Mouse (Mus musculus) yolk sac, embryonic 10.5 days (tissue): ENCODE data around the gene Fam198a.

Source experiments
- DNase-seq: peaks from one replicate; pipeline ENCODE4 v3.0.0-alpha.2; 2017; ENCODE audit warnings: low spot score

Fam198a gene

DNA sequence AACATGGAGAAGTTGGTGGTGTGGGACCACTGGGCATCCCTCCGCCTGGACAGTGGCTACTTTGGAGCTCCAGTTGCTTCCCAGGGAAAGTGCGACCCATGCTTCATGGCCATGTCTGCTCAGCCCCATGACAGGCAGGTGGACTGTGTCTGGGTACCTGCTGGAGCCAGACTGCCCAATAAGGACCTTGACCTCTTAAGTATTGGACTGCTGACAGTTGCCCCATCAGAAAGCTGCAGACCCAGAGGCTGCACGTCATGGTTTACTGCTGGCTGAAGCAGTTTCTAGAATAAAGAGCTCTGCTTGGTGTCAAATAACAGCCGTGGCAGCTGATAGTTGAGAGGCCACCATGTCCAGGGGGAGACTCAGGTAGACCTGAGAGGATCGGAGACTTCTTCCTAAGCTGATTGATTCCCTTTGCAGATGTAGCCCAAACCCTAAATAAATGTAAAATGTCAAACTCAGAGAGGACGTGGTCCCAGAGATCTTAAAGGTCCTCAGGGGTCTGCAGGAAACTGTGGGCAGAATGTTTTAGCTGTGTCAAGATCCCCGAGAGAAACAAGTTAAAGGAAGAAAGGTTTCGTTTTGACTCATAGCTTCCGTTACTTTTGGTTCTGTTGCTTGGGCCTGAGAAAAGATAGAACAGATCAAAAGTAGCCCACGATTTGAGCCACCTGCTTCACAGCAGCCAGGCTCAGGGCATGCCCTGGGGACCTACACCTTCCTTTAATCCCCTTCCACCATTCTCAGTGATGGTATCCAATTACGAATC is 24.0 kb upstream of the Fam198a start:
- DNase-seq = no peak

DNA sequence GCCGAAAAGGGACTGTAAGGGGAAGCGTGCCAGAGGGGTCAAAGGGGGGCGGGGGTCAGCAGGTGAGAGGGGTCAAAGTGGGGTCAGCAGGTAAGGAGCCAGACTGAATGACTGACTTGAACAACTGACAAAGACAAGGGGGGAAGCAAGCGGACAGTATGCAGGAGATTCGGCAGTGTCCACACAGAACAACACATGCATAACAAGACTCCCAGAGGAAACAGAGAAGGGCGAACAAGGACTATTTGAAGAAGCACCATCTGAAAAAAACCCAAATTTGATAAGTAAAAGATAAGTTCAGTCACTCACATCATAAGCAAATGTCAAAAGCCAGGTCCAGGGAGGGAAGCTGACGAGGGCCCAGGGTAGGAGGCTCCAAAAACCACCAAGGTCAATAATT is 23.1 kb upstream of the Fam198a start:
- DNase-seq = no peak

DNA sequence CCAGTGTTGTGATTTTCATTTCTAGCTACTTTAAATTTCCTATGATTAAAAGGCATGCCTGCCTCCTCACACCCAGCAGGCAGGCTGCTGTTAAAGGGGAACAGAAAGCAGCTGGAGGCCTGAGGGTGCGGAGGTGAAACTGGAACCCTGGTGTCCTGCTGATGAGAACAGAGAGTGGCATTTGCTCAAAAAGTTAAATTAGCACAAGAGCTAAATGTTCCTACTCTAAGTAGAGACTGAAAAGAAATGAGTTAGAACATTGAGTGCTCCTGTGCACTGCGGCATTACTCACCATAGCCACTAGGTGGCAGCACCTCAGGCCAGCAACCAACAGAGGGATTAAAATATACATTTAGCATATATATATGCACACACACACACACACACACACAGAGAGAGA is 22.3 kb upstream of the Fam198a start:
- DNase-seq = no peak

DNA sequence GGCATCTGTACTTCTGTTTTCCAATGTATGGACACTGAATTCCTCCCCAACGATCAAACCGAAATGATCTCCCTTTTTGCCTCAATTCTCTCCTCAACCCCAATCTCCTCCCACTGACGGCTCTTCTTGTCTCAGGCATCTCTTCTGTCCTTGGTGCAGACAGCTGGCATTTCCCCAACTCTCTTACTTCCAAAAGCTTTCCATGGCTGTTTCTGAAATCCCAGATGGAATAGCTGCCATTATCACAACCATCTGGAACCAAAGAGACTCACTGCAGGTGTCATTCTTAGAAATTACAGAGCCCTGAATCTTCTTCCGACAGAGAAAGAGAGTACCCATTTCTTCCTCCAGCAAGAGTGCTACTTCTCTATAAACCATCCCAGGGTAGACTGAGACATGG is 15.9 kb upstream of the Fam198a start:
- no peak for DNase-seq

DNA sequence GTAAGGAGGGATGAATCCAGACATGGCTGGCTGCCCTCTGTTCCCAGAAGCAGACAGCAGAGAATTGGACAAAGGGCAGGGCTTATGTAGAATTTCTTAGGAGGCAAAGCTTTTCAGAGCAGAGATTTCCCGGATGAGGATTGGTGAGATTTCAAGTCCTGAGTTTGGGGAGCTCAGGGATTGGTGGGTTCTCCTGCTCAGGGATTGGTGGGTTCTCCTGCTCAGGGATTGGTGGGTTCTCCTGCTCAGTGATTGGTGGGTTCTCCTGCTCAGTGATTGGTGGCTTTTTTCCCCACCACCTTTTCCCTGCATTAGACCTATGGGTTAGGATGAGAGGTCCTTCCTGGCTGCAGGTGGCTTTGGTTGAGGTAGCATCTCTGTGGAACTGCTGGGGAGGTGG is 13.8 kb upstream of the Fam198a start:
- no peak for DNase-seq

DNA sequence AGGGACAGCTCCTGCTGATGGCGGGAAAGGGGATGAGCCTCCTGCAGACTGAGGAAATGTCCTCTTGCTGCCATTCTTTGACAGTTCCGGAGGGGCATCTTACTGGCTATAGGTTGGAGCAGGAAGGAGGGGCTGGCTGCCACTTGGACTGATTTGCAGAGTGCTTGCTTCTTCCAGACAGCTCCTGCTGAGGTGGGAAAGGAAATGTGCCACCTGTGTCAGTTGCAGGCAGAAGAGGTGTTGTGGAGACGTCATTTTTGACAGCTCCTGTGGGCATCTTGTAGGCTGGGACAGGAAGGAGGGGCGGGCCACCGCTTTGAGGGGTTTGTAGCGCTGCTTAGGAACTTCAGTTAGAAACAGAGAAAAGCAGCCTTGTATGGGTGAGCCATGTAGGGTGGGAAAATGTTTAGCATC is 13.3 kb upstream of the Fam198a start:
- DNase-seq = no peak

DNA sequence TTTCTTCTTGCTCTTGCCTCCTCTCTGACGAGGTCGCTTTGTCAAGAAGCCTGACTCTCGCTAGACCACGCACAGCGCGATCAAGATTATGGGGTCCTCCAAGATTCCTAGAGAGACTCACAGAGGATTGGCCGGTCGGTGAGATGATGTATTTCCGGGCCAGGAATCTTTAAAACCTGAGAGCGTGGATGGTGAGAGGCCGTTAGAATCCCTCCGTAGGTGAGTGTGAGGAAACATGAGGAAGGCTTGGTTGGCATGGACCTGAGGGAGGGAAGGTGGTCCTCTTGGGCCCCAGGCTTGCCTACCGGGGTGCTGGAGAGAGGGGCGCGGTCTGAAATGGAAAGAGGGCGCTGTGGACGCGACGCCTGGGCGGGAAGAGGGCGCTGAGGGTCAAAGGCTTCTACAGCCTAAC is 12.8 kb upstream of the Fam198a start:
- DNase-seq = no peak

DNA sequence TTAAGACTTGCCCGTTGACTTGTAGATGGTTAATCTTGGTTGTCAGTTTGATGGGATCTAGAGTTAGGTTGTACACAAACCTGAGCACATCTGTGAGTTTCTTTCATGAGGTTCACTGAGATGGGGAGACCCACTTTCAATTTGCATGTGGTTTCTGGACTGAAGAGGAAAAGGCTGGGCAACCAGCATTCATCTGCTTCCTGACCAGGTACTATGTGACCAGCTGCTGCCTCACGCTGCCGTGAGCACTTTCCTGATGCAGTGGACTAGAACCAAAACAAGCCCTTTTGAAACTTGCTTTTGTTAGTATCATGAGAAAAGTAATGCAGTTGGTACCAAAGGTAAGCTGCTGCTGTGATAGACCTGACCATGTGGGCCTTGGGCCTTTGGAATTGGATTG is 7.8 kb upstream of the Fam198a start:
- DNase-seq = no peak

DNA sequence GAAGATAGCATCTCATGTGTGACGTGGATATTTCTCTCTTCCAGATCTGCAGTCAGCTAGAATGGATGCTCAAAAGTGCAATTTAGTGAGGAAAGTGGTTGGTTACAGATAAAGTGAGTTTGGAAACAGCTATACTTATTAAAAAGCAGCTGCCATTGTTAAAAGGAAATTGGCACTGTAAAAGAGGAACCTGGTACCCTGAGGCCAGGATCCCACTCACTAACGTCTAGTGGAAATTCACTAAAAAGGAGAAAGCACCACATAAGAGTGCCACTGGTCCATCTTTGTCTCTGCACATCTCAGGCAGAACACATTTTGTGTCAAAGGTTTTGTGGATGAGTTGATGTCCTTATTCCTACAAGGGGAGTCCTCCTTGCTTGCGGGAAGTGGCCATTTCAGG is 7.2 kb upstream of the Fam198a start:
- DNase-seq = no peak

DNA sequence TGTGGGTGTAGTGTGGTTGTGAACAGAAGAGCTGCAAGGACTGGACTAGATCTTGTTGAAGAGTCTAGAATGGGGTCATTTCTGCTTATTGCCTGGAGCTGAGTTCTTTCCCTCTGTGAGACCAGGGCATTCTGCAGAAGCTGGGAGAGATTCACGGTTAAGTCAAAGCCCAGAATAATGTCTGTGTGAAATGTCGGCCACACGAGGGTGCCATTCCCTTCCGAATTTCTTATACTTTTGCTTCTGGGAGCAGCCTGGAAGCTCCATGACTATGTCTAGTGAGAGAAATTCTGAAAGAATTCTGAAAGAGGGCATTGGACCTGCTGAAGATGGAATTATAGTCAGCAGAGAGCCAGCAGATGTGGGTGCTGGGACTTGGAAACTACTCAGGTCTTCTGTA is 3.0 kb upstream of the Fam198a start:
- no peak for DNase-seq

DNA sequence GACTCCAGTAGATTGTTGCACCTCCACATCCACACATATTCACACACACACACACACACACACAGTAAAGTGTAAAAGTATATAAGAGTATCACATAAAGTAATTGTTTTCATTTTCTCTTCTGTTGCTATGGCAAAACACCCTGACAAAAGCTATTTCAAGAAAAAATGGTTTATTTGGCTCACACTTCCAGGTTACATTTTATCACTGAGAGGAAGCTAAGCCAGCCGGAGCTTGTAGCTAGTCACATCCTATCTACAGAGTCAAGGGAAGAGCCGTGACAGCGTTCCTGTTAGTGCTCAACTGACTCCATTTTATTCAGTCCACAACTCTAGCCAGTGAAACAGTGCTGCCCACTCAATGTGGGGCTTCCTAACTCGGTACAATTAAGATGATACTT is 2.4 kb upstream of the Fam198a start:
- DNase-seq = no peak

DNA sequence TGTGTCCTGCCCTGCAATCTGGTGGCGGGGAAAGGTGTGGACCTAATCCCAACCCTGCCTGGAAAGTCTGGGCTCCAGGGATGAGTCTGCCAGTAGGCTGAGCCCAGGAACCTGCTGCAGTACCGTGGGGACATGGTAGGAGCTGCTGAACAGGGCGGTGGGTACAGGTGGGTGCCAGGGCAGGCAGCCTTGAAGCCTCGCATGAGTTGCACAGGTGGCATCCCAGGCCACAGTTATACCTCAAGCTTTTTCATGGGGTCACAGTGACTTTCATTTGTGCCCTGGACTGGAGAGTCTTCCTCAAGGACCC is 281 bp downstream of the Fam198a start:
- DNase-seq = no peak

DNA sequence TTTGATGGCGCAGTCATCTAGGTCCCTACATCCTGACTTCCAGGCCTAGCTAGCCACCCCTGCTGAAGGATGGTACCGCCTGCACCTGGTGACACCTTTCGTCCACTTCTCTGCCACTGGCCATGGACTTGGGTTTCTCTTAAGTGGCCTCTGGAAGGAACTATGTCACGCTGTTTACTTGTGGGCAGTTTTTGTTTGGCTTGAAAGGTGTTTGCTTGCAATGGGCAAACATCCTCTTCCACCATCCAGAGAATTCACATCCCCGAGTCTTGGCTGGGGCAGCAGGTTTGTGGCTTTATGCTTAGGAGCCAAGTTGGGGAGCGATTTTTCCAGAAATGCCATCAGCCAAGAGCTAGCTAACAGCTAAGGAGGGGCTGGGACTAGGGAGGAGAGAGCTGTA is 1.8 kb downstream of the Fam198a start:
- DNase-seq = no peak

DNA sequence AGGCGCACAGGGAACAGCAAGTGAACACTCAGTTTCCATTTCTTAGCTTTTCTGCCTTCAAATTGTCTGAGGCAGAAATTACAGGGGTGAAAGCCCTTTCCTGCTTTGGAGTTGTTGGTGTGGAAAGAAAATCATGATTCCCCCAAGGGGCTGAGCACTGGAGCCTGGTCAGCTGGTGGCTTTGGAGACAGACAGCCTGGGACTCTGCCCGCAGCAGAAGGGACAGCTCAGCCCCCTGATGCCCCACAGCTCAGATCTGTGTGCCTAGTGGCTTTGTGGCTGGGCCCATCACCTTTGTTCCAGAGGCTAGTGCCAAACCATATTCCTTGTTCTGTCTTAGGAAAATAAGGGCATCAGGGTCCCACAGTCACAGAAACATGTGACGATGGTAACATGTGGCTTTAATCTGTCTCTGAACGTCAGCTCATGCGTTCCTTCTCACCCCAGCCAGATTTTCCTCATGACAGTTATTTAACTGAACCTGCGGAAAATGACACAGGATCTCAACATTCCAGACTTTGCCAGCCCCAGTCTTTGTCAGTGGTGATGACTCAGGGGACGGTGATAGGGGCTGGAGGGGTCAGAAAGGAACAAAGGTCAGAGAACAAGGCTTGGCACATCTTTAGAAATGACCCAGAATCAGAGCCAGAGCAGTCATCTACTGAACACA is 9.3 kb downstream of the Fam198a start:
- no peak for DNase-seq

DNA sequence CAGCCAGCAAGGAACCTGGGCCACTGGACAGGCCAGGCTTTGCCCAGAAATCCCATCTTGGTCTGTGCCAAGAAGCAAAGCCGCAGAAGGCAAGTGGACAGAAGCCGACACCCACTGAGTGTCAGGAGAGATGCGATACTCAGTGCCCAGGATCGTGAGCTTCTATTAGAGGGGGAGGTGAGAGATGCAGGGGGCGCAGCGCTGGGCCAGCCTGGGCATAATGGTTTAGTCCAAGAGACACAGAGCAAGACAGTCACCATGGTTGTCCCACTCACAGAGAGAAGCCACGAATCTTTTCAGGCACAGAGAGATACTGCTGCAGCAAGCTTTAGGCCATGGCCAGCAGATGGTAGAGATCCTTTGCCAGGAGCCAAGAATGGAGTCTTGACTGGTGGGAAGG is 14.2 kb downstream of the Fam198a start:
- DNase-seq = no peak

DNA sequence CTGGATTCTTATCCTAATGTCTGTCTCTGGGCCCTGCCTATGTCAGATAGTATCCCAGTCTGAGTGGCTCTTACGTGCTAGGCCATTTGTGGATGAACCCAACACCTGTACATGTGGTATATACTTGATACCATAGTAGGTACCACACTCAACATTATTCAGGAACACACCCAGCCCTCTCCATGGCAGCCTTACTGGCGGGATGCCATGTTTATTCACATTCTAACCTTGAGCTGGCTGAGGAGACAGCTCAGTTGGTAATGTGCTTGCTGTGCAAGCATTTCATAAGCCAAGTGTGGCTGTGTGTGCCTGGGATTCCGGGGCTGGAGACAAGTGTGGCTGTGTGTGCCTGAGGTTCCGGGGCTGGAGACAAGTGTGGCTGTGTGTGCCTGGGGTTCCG is 17.5 kb downstream of the Fam198a start:
- no peak for DNase-seq

DNA sequence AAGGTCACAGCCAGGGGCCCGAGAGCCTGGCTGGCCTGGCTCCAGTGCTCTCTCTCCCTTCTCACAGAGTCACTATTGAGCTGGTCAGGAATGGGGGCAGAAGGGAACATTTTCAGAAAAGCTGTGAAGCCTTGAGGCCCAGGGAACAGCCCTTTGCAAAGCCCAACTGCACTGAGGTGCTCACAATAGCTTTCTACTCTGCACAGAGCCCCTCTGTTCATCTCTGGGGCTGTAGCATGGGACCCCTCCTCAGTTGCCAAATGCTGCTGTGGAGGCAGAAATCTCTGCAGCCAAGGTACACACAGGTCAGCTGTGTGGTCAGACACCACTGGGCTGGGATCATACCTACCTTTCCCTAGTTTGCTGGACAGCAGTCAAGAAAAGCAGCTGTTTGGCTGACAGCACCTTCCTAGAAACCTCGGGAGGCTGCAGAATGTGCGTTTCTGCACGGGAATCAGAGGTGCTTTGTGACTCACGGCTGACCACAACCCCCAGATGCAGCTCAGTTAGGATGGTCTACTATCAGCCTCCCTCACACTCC is 19.1 kb downstream of the Fam198a start:
- no peak for DNase-seq

DNA sequence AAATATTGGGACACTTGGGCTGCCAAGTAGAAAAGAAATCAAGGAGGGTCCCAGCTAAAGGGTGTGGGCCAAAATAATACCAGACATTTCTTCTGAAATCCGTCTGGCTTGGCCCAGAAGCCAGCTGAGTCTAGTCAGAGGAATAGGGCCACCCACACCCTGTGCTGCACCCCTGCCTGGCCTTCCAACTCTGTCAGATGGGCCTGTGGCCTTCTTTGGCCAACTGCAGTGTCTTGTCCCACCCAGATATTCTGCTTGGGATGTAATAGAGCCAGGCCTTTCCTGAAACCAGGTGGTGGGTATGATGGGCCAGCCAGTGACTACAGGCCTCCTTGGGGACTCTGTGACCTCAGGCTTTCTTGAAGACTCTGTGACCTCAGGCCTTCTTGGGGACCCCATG is 22.4 kb downstream of the Fam198a start:
- no peak for DNase-seq

DNA sequence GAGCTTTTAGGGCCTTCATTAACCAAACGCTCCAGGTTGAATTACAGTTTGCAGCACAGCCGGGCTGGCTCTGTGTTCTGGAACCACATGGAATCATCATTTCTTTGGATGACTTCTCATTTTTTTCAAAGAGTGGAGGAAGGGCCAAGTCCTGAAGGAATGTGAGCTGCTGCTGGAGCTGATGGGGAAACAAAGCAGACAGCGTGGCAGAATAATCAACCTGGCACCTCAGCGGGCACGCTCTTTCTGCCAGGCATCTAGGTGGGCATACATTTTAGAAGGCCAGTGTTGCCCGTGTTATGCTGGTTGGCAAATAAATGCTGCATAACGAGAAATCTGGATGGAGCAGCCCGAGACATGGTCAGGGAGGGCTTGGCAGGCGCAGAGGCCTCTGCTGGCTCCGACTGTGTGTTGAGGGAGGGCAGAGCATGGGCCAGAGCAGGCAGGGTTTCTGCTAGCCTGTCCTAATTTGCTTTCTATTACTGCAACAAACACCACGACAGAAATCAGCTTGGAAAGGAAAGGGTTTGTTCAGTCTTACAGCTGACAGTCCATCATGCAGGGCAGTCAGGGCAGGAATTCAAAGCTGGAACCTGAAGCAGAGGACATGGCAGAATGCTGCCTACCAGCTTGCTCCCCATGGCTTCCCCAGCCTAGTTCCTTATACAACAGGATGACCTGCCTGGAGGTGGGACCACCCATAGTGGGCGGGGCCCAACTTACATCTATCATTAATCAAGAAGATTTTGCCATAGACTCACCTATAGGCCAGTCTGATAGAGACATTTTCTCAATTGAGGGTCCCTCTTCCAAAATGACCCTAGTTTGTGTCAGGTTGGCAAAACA is 23.6 kb downstream of the Fam198a start:
- no peak for DNase-seq

DNA sequence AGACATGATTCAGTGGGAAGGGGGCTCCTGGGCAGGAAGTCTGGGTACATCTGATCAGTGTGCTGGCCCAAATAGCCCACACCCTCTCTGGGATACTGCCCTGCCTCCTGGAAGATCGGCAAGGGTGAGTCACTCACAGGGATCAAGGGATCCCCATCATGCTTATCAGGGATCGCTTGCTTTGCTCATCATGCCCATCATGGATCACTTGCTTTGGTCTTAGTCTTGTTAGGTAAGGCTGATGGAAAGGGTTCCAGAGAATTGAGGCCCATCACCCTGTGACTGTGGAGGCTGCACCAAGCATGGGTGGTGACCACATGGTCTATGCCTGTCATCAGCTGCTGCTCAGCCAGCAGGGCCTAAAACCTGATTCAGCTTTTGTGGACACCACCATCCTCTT is 24.5 kb downstream of the Fam198a start:
- no peak for DNase-seq

DNA sequence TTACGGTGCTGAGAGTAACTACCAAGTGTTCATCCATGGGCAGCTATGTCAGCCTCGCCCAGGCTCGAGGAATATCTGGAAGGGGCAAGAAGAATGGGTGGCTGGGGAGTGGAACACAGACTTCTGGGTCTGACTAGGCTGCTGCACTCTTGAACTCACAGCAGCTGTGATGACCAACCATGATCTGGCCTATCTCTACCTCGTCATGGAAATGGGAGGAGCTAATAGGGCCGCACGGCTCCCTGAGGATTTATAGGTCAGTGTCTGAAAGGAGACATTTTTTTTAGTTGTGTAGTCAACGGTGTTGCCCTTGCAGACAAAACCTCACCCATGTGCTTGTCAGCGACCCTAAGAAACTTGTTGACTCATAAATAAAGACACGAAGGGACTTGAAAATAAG is 30.3 kb downstream of the Fam198a start:
- no peak for DNase-seq

DNA sequence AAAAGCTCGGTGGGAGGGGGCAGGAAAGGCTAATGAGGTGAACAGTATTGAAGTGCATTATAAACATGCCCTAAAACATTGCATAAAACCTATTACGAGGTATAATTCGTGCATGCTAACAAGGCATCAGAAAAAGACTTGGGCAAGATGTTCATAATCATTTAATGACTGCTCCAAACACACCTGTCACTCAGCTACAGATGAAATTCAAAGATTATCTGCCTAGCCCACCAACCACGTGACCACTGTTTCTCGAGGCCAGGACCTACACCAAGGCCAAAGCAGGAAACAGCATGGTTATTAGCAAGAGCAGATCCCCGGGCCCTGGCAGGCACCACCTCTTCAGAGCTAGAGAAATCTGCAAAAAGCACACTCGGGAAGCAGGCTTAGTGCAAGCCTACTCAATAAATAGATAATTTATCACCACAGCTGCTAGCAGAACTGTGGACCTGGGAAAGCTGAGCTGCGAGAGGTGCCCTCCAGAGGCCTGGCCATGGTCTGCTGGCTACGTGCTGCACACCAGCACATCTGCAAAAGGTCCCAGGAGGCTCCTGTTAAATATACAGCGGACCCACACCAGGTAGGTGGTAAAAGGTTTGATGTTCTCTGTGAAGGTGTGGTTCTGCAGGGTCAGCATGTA is 30.8 kb downstream of the Fam198a start:
- no peak for DNase-seq

DNA sequence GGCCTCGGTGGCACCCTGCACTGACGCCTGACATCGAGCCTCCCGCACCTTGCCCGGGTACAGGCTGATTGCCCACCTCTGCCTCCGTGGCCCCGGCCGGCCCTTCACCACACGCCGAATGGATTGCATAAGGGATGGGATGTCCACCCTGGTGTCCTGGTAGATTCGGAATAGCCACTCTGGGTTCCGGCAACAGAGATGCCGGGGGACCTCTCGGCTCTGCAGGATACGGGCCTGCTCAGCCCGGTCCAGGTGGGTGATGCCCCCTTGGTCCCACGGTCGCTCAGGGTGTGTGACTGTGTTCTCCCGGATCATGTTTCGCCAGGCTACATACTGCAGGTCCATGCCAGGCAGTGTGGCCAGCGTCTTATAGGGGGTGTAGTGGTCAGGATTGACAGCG is 31.4 kb downstream of the Fam198a start:
- no peak for DNase-seq
